Mouse (Mus musculus) T-helper 17 cell (primary cell): ENCODE measurements around the gene Dnmt3a.

Source experiments
- in situ Hi-C, 2 experiments: fragments of 300-600 bp; cut with MboI, MseI; formaldehyde crosslinking; loops; 1 replicate in 1 of 2; 2 replicates in 1 of 2; pipeline ENCODE4 v1.15.1; 2025; ENCODE audit warnings: high pct_unique_total_duplicates in 2 of 2

Dnmt3a gene

DNA sequence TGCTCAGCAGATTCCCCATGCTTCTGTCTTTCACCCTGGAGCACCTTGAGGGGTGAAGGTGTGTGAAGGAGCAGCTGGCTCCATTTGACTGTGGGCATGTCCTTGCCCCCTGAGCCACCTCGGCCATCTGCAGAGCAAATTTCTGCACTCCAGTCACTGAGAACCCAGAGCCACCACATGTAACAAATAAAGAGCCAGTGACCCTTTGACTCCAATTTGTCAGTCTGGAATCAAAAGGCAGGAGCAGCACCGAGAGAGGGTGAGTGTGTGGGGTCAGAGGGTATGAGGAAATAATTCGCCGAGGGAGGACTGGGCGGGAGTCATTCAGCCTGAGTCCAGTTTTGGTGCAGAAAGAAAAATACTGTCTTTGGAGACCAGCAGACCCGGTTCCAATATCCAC lies 44.9 kb downstream of the Dnmt3a start:
- in situ Hi-C loops = no loop called here

DNA sequence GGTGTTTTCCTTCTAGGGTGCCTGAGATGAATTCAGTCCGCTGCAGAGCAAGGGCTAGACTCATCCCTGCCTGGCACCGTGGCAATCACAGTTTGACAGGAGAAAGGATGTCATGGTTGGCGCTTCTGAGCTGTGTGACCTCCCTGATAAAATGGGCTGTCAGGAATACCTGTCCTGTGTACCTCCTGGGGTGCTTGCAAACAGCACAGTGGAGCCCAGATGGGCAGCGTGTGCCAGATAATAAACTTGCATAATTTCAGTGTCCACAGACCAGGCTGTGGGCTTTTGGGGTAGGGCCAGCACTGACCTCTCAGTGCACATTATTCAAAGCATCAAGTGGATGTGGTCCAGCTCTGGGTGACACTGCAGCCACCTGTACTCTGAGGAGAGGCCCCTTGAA lies 45.4 kb downstream of the Dnmt3a start:
- in situ Hi-C loops = no loop called here

DNA sequence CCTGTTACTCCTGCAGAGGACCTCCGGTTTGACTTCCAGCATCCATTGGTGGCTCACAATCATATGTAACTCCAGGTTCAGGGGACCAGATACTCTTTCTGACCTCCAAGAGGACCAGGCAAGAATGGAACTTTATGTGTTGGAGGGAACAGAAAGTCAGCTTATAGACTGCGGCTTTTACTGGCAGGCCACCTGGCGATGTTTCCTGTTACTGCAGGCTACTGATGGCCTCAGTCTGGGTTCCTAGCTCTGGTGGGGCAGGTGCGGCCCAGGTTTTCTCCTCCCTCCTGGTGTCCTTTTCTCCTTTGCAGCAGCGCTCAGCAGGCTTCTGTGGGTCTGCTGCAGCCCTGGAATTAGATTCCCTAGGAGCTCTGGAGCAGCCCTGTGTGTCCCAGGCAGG lies 46.7 kb downstream of the Dnmt3a start:
- in situ Hi-C loops = no loop called here

DNA sequence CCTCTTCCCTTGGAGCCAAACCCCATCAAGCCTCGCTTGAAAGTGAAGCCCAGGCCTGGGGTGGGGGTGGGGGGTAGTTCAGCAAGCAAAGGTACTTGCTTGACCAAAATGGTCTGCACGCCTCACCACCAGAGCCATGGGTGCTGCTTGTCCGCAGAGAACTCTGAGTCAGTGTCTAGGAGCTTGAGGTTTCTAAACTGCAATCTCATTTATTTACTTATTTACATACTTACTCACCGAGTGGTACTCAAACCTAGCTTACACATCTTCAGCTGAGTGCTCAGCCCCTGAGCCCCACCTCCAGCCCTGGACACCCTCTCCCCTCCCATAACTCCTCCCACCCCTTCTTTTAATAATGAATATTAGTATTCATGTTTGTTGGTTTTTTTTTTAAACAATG lies 48.6 kb downstream of the Dnmt3a start:
- in situ Hi-C loops = no loop called here

DNA sequence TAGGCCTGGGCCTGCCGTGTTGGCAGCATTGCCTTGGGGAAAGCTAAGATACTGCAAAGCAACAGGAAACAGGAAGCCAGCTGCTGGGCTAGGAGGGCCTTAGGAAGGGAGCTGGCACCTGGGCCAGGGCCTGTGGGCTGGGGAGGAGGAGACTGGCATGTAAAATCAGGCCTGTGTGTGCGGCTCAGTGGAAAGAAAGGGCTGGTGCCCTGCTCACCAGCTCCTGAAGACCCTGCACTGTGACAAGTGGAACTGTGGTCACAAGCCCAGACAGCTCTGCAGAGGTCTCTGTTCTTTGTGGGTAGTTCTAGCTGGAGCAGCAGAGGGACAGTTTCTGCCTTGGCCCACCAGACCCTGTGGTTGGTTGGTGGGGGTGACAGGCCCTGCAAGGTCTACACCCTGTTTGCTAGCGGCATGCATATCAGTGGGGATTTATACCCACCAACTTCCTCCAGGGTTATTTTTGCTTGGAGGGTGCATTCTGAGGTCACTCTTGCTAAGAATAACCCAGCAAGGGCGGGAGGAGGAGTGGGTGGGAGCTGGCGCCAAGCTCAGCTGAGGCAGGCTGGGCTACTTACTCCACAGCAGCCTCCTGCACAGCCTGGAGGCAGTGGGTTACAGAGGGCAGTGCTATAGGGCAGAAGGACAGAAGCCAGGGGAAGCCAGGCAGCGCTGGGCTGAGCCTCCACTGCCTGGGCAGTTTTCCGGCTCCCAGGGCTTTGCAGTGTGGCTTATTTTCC lies 50.1 kb downstream of the Dnmt3a start:
- in situ Hi-C loops = no loop called here

DNA sequence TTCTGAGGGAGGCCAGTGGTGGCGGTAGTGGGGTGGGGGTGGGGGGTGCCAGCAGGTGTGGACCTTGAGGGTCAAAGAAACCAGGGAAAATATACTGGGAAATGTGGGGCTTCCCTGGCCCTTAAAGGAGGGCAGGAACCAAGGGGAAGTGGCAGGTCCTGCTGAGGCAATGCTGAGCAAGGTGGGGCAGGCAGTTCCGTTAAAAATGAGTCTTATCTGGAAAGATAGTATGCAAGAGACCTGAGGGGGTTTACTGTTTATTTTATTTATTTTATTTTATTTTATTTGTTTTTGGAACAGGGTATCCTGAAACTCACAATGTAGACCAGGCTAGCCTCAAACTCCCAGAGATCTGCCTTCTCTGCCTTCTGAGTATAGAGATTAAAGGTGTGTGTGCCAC lies 50.9 kb downstream of the Dnmt3a start:
- in situ Hi-C loops = no loop called here

DNA sequence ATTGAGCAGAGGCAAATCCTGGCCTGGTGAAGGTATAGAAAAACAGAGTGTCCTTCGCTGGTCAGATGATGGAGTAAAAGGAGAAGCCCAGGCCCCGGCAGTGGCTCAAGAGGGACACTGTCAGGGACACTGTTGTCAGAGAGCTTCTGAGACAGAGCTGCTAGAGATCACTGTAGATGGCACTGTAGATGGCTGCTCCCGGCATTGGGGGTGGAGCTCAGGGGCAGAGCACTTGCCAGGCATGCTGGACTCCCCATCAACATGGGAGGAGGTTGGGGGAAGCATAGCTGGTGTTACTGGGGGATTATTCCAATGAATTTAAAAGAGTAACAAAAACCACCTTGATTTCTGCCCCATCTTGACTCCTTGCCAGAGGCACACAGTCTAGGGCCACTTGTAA lies 51.4 kb downstream of the Dnmt3a start:
- in situ Hi-C loops = no loop called here

DNA sequence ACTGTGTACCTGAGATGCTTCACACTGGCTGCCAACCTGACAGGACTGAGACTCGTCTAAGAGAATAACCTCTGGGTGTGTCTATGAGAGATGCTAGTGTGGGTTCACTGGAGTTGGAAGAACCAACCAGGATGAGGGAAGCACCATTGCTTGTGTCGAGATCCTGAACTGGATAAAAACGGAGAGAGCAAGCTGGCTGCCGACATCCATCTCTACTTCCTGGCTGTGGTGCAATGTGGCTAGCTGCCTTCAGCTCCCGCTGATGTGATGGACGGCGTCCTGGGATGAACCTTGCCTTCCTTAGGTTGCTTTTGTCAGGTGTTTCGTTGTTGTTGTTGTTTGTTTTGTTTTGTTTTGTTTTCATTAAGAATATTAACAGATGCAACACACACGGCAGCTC lies 52.0 kb downstream of the Dnmt3a start:
- in situ Hi-C loops = no loop called here

DNA sequence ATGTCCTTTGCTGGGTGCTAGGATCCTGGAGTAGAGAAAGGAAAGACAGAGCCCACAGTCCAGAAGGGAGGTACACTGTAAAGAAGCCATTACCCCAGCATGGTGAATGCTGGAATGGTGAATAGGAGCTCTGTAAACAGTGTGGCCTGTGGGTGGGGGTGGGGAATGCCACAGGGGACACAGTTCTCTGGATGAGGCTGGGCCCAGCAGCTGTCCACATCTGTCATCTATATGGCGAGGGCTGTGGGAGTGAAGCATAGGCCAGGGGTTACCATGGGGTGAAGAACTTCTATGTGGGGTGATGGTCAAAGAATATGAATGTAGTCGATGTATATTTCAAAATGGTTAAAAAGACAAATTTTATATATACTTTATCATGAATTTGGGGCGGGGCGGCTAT lies 52.9 kb downstream of the Dnmt3a start:
- in situ Hi-C loops = no loop called here

DNA sequence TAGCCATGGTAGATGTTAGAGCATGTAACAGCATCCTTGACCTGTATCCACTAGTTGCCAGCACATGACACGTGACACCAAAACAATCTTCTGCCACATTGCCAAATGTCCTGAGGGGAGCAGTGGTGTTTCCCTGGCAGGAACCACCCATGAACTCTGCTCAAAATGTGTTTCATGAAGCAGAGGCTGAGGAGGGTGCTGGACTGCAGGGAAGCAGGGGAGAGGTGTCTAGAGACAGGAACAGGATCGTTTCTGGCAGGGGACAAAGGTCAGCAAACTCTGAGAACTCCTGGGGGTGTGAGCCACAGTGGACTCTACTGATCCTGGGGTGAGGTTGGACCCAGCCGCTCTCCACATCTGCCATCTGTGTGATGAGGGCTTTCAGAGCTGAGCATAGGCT lies 53.7 kb downstream of the Dnmt3a start:
- in situ Hi-C loops = no loop called here

DNA sequence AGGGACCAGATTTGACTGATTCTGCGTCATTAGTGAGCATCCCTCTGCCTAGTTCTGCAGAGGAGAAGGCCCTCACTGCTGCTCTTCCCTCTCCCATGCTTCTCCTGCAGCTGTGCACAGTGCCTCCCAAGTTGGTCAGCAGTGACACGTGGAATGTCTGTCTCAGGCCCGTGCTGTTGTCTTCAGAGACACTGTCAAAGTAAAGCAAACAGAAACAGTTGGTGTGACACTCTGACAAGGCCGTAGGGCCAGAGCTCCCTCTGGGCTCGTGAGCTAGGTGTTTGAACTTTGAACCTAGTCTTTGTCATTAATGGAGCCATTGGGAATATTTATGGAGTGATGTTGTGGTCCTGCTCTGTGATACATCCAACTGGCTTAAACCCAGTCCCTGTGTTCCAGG lies 54.2 kb downstream of the Dnmt3a start:
- in situ Hi-C loops = no loop called here

DNA sequence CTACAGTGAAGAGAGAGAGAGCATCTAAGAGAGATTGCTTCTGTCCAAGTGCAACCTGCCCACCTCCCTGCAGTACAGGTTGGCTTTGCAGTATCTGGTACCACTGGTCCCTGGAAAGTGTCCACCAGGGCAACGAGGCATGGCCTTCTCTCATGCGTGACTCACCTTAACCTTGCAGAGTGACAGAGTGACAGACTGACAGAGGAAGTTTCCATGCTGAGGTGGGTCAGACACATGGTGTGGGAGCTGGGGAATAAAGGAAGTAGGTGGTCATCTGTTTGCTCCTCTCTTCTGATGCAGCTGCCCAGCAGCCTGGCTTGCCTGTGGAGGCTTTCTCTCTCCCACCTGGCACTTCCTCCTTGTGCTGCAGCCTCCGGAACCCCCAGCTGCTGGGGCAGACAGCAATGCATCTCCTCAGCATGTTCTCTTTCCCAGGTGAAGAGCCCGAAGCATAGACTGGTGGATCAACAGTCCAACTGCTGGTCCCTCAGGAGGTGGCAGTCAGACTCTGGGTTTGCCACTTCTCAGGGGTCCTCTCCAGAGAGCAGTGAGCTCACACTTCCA lies 55.9 kb downstream of the Dnmt3a start:
- in situ Hi-C loops = no loop called here

DNA sequence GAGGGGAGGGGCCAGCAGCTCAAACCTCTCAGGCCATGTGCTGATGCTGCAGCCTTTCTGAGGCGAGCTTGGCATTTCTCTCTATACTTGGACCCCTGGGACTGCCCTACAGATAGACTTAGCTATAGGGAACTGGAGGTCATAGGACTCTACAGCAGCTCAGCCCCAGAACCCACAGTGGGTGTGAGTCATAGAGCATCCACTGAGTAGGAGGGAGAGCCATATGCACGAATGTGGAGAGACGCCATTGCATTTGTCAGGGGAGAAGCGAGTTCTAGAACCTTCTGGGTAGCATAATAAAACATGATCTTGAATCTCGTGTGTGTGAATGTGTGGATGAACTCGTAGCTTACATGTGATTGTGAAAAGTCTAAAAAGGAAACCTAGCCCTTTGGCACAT lies 56.4 kb downstream of the Dnmt3a start:
- in situ Hi-C loops = no loop called here

DNA sequence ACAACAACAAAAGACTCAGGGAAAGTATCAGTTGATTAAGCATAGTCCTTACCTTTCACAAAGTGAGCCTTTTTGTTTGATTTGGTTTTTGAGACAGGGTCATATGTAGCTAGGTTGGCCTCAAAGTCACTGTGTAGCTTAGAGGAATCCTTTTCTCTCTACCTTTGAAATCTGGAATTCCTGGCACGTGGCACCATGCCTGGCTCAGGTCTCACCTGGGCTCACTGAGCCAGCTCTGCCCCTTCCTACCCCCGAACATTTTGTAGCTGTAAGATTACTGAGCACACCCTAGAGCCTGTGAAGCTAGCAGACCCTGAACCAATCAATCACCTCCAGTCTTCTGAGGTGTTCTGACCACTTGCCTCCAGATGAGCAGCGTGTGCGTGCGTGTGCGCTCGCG lies 58.4 kb downstream of the Dnmt3a start:
- in situ Hi-C loops = no loop called here

DNA sequence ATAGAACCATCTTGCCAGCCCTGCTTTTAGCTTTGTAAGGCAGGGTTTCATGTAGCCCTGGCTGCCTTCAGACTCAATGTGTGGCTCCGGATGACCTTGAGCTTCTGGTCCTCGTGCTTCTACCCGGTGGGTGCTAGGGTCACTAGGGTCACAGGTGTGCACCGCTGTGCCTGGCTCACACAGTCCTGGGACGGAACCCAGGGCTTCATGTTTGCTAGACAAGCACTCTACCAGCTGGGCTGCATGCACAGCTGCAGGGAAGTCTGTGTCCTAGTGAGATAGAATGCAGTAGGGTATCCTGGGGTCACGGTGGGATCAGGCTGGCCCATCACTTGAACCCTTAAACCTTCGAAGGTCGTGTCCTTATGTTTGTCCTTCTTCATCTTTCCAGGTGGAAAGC lies 59.8 kb downstream of the Dnmt3a start:
- in situ Hi-C loops = no loop called here

DNA sequence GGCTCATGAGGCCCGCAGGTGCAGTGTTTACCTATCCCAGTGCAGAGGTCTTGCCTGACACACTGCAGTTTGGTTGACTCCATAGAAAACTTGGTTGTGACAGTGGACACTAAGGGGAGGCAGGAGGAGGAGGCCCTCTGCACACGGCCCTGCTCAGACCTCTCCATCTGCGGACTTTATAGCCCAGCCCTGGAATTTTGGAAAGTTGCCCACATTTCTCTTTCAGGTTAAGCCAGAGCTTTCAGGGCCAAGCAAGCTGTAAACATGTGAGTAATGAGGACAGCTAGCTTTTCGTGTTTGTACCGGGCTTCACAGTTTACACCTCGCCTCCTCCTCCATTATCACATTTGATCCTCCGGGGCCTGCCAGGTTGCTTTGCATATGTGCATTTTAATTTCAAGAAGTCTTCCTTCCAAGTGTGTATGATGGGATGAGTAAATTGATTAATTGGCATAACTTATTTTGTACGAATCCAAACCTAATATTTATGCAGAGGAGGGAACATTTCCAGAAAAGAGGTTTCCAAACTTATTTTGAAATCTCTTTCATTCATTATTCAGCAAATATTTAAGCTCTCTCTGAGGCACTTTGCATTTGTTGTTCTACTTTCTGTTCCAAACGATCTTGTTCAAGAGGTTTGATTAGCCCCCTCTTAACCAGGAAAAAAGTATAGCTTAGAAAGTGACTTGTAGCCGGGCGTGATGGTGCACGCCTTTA lies 61.0 kb downstream of the Dnmt3a start:
- in situ Hi-C loops = no loop called here

DNA sequence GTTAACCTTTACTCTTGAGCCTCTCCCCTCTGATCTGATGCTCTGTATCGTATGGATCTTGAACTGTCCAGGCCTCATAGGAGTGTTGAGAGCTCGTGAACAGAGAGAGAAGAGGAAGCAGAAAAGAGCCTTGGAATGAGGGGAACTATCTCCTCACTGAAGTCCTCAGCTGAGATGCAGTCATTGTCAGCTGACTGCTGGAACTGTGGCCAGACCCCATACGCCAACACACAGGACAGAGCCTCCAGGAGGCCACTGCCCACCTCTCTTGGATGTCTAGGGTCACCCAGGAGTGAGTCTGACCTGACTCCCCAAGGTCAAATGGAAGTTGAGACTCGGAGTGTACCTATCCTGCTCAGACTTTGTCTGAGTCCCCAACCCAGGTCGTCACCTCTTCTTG lies 62.3 kb downstream of the Dnmt3a start:
- in situ Hi-C loops = no loop called here

DNA sequence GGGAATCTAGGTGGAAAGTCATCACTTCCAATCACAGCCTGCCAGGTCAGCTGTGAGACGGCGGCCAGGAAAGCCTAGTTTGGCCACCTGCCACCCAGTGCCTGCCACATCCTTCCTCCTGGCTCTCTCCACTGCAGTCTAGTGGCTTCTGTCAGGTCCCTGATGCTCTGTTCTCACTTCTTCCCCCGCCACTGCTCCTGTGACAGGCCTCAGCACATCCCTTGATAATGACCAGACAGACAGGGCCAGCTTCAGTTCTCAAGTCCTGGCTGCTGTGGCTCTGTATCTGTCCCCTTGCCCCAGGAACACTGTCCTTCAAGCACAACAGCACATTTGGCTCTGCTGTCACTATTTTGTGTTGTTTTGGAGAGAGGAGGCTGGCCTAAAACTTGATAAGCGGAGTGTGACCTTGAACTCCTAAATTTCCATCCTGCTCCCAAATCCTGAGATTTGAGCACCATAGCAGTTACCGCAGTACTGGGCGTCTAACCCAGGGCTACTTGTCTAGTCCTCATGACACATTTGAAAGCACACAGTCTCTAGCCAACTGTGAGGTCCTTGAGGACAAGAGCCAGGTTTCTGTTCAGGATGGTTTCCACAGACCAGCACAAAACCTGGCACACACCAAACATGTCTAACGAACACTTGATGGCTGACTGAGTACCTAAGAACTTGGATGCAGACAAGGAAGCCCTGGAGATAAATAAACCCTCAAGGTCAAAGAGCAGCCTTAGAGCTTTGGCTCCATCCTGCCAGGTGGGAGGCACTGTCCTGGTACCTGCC lies 63.1 kb downstream of the Dnmt3a start:
- in situ Hi-C loops = no loop called here

DNA sequence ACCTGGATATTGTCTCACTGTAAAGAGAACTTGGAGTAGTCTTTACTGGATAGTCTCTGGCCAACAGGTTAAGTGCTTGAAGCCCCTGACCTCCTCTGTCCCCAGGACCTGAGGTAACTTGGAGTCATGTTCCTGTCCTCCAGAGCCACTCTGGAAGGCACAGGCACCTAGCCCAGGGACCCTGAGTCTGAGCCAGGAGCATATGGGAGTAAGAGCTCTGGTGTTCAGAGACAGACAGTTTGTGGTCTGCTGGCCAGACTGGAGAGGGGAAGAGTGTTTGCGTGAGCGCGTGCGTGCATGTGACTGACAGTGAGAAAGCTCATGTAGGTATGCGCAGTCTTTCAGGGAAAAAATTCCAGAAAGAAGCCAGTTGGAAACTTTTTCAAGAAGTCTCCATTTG lies 64.2 kb downstream of the Dnmt3a start:
- in situ Hi-C loops = no loop called here

DNA sequence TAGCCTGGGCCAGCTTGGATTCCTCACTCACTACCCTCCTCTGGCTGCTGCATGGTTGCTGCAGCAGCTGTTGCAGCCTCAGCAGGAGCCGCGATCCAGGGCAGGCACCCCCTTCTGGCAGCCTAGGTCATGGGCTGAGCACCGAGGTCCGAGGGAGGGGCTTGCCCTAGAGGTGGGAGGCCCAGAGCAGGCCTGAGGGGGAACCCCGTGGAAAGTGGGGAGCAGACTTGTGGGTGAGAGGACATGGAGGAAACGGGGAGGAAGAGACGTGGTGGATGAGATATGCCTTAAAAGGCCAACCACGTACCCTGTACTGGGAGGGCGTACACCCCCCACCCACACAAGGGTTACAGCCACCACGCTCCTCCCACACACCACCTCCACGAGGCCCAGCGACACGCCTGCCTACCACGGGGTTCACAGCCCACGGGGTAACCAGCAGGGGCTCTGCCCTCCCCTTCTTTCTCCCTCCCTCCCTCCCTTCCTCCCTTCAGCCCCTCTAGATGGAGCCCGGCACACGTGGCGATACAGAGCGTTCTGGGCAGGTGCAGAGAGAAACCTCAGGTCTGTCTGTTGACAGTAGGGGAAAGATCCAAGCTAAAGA lies 65.2 kb downstream of the Dnmt3a start:
- in situ Hi-C loops = no loop called here

DNA sequence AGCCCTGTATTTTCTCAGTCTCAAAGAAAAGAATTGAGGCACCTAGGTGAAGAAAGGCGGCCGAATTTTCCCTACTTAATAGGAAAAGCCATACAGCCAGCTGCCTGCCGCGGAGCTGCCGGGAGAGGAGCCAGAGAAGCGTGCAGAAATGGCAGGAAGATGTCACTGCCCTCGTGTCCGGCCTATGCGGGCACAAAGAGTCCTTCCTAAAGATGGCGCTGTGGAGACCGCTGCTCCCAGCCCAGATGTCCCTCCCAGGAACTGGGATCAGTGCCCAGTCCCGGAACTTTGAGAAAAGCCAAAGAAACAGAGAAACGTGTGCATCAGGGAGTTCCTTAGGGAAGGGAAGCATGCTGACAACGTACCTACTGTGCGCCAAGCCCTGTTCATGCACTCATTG lies 65.8 kb downstream of the Dnmt3a start:
- in situ Hi-C loops = no loop called here
